Mouse (Mus musculus): ENCODE data around the gene Zfp652. TPM values are rescaled to one million over a fixed set of nuclear protein-coding genes. Genes with fewer than 3 reads are reported as not detected.

Gene Zfp652
- total and polyA plus RNA-seq, 3 experiments = 16.1 to 54.4 (median 47.6) TPM

DNA sequence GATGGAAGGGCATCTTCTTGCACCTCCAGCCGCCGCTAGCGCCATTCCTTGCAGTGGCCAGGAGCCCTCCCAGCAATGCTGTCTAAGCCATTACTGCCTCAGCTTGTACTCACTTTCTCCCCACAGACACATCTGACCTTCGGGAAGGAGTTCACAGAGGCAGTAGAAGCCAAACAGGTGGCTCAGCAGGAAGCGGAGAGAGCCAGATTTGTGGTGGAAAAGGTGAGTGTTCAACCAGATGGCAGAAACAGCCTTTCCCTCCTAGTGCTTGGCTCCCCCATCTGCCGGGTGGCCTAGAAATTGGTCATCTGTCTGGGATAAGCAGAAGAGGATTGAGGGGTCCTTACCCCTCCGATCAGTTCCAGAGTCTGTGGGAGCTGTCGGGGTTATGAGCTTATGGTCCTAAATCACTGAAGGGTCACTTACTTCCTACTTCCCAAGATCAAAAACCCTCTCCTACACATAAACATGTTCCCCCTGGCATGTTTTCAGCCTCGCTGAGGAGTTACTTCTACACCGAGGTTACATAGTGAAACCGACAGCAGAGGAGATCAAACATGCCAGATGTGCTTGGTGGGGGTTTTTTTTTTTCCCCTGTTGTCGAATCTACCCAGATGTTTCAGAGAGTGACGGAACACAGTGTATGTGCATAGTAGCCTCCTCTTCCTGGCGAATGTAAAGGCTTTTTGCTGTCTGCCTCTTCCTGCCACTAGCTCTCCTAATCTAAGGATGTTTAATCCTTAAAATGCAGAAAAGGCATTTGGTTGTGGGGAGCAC is 34.4 kb upstream of the Zfp652 start:
- Histone ChIP-seq H3K36me3 (ENCODE audit: control insufficient read depth, insufficient read depth, low read length) (no peaks in the 10 kb centered on the region), H3K79me2 (replicated peaks; ENCODE audit: control insufficient read depth, insufficient read depth, low read length) (no peaks in the 10 kb centered on the region), H3K27me3 (ENCODE audit: control insufficient read depth, insufficient read depth, low read length) (no peaks in the 10 kb centered on the region), H3K4me3 (no peak overlapping the region), H3K9ac (ENCODE audit: low read depth, low read length) (no peak overlapping the region), H3K27ac (no peak overlapping the region), H3K4me1 (ENCODE audit: control insufficient read depth, insufficient read depth, low read length) (no peaks in the 10 kb centered on the region)
- WGBS = 84% methylated on average over 14 of the region's 14 CpGs
- DNase-seq = no peak
- intact Hi-C loops (cut with DNase I) = no loop called here
- no peak for TF ChIP-seq EP300 (IDR thresholded peaks at IDR 0.05; ENCODE audit: insufficient read depth, low read depth, low read length)

- no peaks in the 10 kb centered on the region for H3K79me2 ChIP-seq (replicated peaks; ENCODE audit: control insufficient read depth, insufficient read depth, low read length)
- DNase-seq = no peak
- no peak overlapping the region for H3K27ac ChIP-seq
- intact Hi-C loops (cut with DNase I) = no loop called here
- H3K4me1 ChIP-seq (ENCODE audit: control insufficient read depth, insufficient read depth, low read length) = no peaks in the 10 kb centered on the region
- 47% methylated on average over 9 of the region's 9 CpGs for WGBS
- H3K4me3 ChIP-seq = no peak overlapping the region
- no peak overlapping the region for H3K9ac ChIP-seq (ENCODE audit: low read depth, low read length)
- TF ChIP-seq POLR2A (IDR thresholded peaks at IDR 0.05; ENCODE audit: insufficient read depth, low read depth, low read length) (no peak), EP300 (IDR thresholded peaks at IDR 0.05; ENCODE audit: insufficient read depth, low read depth, low read length) (no peak), CTCF (IDR thresholded peaks at IDR 0.05) (no peak)
- no peaks in the 10 kb centered on the region for H3K27me3 ChIP-seq (ENCODE audit: control insufficient read depth, insufficient read depth, low read length)
- H3K36me3 ChIP-seq (ENCODE audit: control insufficient read depth, insufficient read depth, low read length) = no peaks in the 10 kb centered on the region
Observed at GRCm38 (mm10) chr11:95681995-95682601, 30.4 kb upstream of the Zfp652 start.

GRCm38 (mm10) chr11:95682946-95683345 is 29.5 kb upstream of the Zfp652 start:
- H3K27ac ChIP-seq = no peak overlapping the region
- H3K4me3 ChIP-seq = no peak overlapping the region
- no peak for TF ChIP-seq EP300 (IDR thresholded peaks at IDR 0.05; ENCODE audit: insufficient read depth, low read depth, low read length)
- TF ChIP-seq CTCF (IDR thresholded peaks at IDR 0.05) = no peak
- TF ChIP-seq POLR2A (IDR thresholded peaks at IDR 0.05; ENCODE audit: insufficient read depth, low read depth, low read length) = no peak
- 83% methylated on average over 3 of the region's 3 CpGs for WGBS
- no peak for DNase-seq
- no peaks in the 10 kb centered on the region for H3K27me3 ChIP-seq (ENCODE audit: control insufficient read depth, insufficient read depth, low read length)
- no peak overlapping the region for H3K9ac ChIP-seq (ENCODE audit: low read depth, low read length)
- H3K36me3 ChIP-seq (ENCODE audit: control insufficient read depth, insufficient read depth, low read length) = no peaks in the 10 kb centered on the region
- H3K79me2 ChIP-seq (replicated peaks; ENCODE audit: control insufficient read depth, insufficient read depth, low read length) = no peaks in the 10 kb centered on the region
- 0 out of 2 replicates have a peak, but pooled peaks cover 1% of the 10 kb centered on the region for H3K4me1 ChIP-seq (ENCODE audit: control insufficient read depth, insufficient read depth, low read length)
- intact Hi-C loops (cut with DNase I) = no loop called here

- TF ChIP-seq CTCF (IDR thresholded peaks at IDR 0.05) (peak; percentile 99), POLR2A (IDR thresholded peaks at IDR 0.05; ENCODE audit: insufficient read depth, low read depth, low read length) (no peak), EP300 (IDR thresholded peaks at IDR 0.05; ENCODE audit: insufficient read depth, low read depth, low read length) (peak; percentile 94)
- DNase-seq = peak; percentile 74 to 79
- intact Hi-C loops (cut with DNase I) = loop anchor here (1.0 to 5.0 kb wide), 3 partner anchors 65 to 171 kb away; partner anchors contain the start of gene Phospho1
- Histone ChIP-seq H3K27me3 (ENCODE audit: control insufficient read depth, insufficient read depth, low read length) (no peaks in the 10 kb centered on the region), H3K27ac (no peak overlapping the region), H3K36me3 (ENCODE audit: control insufficient read depth, insufficient read depth, low read length) (no peaks in the 10 kb centered on the region), H3K4me1 (ENCODE audit: control insufficient read depth, insufficient read depth, low read length) (peaks cover 16% of the 10 kb centered on the region), H3K9ac (ENCODE audit: low read depth, low read length) (no peak overlapping the region), H3K79me2 (replicated peaks; ENCODE audit: control insufficient read depth, insufficient read depth, low read length) (no peaks in the 10 kb centered on the region), H3K4me3 (no peak overlapping the region)
- under 1% methylated on average over 4 of the region's 4 CpGs for WGBS
Observed at GRCm38 (mm10) chr11:95686031-95686430, 26.4 kb upstream of the Zfp652 start.

GRCm38 (mm10) chr11:95687084-95687656 is 25.3 kb upstream of the Zfp652 start:
- Histone ChIP-seq H3K36me3 (ENCODE audit: control insufficient read depth, insufficient read depth, low read length) (no peaks in the 10 kb centered on the region), H3K9ac (ENCODE audit: low read depth, low read length) (no peak overlapping the region), H3K27ac (no peak overlapping the region), H3K4me1 (ENCODE audit: control insufficient read depth, insufficient read depth, low read length) (peaks cover 16% of the 10 kb centered on the region), H3K4me3 (no peak overlapping the region), H3K79me2 (replicated peaks; ENCODE audit: control insufficient read depth, insufficient read depth, low read length) (no peaks in the 10 kb centered on the region), H3K27me3 (ENCODE audit: control insufficient read depth, insufficient read depth, low read length) (no peaks in the 10 kb centered on the region)
- 52% methylated on average over 11 of the region's 11 CpGs for WGBS
- peak in 1 of 2 experiments; percentile 19 for DNase-seq
- TF ChIP-seq POLR2A (IDR thresholded peaks at IDR 0.05; ENCODE audit: insufficient read depth, low read depth, low read length) (no peak), EP300 (IDR thresholded peaks at IDR 0.05; ENCODE audit: insufficient read depth, low read depth, low read length) (no peak), CTCF (IDR thresholded peaks at IDR 0.05) (peak; percentile 42)
- intact Hi-C loops (cut with DNase I) = loop anchor here (5.0 kb wide), 2 partner anchors 135 to 170 kb away; partner anchors contain the start of gene Phospho1

All from heart, adult 2 months (tissue).